Mouse (Mus musculus): ENCODE results near the gene Gbf1.

GRCm38 (mm10) chr19:46332721-46333339 lies 180.5 kb downstream of the Gbf1 start:
- TF ChIP-seq RCOR1 (conservative IDR thresholded peaks at IDR 0.05; ENCODE audit: low read depth, low read length) (no peak), CTCF (conservative IDR thresholded peaks at IDR 0.05 in 1 of 2, IDR thresholded peaks at IDR 0.05 in 1 of 2; ENCODE audit: low read depth in 2 of 2, low read length in 2 of 2) (no peak), RAD21 (IDR thresholded peaks at IDR 0.05; ENCODE audit: low read depth, low read length) (no peak), USF1 (IDR thresholded peaks at IDR 0.05; ENCODE audit: low read depth, low read length) (no peak), ZC3H11A (IDR thresholded peaks at IDR 0.05; ENCODE audit: low read depth, low read length) (no peak), CHD1 (IDR thresholded peaks at IDR 0.05; ENCODE audit: low read depth, low read length) (no peak), SIN3A (IDR thresholded peaks at IDR 0.05; ENCODE audit: low read length) (no peak), MEF2A (IDR thresholded peaks at IDR 0.05; ENCODE audit: borderline replicate concordance, low read depth, low read length) (no peak), POLR2A (IDR thresholded peaks at IDR 0.05; ENCODE audit: low read depth, low read length) (no peak), KAT2A (IDR thresholded peaks at IDR 0.05; ENCODE audit: insufficient replicate concordance, low read length) (no peak), MAX (IDR thresholded peaks at IDR 0.05; ENCODE audit: low read length) (no peak)
